Mouse (Mus musculus) cerebellum, adult 9-11 months (tissue): Measurements from ENCODE around the gene Lmna.

ENCODE experiments used
- DNase-seq: peaks from one replicate; pipeline ENCODE4 v3.0.0; 2022

The Lmna gene

DNA sequence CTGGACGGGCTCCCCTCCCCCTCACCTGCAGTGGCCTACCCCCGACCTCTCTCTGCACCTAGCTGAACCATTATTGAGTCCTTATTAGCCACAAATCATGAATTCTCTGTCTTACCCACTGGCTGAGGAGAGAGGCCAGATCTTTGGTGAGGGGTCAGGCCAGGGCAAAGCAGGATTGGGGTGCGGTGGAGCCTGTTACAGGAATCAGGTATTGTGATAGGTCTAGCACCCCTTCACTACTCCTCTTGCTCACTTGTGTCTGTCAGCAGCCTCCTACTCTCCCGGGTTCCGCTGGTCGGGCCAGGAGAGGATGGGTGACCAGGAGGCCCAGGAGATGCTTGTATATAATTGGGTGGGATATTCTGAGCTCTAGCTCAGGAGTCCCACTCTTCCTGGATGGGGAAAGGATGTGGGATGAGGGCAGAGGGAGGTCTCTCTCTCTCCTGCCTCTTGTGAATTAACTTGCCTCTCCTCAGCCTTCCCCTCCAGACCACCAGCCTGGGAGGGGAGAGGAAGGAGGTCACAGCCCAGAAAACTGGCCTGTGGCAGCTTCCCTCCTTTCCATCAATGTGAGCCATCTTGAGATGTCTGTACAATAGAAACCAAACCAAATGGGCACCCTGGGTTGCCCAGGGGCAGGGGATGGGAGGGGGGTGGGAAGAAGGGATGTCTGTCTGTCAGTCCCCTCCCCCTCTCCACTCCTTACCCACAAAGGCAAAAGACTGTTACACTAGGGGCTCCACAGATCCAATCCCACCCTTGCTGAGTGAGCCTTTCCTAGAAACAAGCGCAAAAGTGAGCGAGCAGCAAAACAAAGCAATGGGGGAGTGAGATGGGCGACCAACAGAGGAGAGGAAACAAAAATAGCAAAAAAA, 28.8 kb upstream of the Lmna start:
- no peak for DNase-seq

DNA sequence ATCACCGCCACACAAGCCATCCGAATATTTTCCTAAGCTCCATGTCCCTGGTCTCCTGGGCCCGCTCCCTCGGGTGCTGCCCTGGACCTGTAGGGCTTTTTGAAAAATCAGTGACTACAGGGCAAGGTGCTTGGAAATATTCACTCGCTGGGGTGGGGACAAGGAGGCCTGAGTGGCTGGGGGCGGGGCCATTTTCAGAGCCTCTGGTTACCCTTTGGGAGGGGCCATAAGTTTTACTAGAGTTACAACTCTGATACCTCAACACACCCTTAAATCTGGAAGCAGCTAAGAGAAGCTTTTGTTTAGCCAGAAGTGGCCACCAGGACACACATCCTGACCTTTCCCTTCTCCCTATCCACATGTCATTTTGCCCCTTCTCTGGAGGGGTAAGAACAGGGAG, 27.4 kb upstream of the Lmna start:
- DNase-seq, result no peak

GRCm38 (mm10) chr3:88536103-88536930, 26.6 kb upstream of the Lmna start:
- DNase-seq, result peak; percentile 86

DNA sequence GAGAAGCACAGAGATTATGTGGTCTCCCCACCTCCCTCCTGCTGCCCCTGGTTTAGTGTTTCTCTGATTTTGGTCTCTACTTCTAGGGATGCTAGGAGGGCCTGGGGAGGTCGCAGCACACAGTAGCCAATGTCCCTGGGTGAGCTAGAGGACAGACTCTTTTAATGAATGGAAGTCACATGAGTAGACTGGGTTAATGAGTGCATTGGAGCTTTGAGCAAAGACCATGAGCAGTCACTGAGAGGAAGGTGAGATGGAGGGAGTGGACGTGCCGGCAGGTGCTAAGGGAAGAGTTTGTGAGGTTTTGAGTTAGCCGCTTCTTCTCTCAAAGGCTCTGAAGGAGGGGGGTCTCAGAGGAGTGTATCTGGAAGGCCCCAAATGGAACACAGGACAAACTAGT, 25.8 kb upstream of the Lmna start:
- DNase-seq, result no peak

- no peak for DNase-seq
Measured at GRCm38 (mm10) chr3:88535005-88535404, 25.2 kb upstream of the Lmna start.

GRCm38 (mm10) chr3:88533706-88534105, 23.9 kb upstream of the Lmna start:
- peak; percentile 45 for DNase-seq

DNA sequence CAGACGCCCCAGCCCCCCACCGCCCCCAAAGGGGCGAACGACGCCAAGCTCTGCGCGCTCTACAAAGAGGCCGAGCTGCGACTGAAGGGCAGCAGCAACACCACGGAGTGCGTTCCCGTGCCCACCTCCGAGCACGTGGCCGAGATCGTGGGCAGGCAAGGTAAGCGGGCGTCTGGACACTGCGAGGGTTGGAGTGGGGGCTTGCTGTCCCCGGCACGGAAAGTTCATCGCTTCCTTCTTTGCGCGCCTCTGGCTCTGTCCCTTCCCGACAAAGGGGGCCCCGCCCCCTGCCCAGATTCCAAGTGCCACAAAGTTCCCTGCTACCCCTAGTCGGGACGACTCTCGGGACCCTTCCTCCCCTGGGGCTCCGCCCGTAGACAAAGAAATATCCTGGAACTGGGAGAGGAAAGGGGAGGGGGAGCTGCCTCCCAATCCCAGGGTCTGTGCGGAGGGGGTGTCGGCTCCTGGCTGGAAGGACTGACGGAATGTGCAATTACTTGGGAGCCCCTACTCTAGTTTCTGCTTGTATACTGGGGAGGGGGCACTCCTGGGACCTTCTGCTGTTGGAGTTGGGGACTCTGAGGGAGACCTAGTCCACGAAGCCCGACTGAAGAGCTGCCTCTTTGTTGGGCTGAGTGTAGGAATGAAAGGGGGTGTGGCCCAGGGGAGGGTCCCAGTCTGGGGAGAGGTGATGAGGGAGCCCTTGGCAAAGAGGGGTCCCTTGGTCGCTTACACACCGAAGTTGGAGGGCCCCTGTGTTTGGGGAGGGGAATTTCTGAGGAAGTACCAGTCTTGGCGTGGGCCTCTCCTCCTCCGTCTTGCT, 23.1 kb upstream of the Lmna start:
- peak; percentile 71 for DNase-seq

- peak; percentile 51 for DNase-seq
Measured at GRCm38 (mm10) chr3:88532299-88532674, 22.5 kb upstream of the Lmna start, which contains the start of gene Mex3a. TSS of gene Mex3a (plus strand) at chr3:88532395.

DNA sequence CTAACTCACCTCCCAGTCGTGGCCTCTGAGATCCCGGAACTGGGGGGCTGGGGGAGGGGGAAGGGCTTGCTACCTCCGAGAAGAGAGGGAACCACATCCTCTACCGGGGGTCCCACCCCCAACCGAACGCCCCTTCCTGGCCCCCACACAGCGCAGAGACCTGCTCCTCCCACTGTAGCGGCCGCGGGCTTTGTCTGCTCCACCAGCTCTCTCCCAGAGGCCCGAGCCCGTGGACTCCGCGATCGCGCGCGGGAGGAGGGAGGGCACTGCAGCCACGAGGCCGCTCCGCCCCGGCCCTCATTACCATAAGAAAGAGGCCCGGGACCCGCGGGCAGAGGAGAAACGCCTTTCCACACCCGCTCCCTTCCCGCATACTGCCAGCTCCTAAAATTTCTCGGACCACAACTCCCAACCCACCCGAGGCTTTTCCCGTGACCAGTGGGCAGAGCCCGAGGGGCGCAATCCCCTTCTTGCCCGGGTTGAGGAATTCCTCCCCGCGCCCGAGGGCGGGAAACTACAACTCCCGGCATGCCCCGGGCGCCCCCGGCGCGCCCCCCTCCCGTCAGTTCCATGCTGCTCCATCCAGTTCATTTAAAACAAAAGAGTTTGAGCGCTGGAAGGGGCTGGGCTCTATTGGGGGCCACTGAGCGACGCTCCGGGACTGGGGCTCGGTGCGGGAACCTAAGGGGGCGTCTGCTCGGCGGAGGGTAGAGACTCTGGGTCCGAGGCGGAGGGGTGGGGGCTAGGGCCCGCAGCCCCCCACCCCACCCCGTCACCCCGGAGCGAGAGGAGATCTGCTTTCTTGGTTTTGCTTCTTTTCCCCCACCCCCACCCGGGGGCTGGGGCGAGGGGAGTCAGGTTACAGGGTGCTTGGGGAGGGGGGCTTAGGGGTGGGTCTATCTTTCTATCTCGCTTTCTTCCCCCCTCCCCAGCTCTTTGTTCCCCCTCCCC, 21.9 kb upstream of the Lmna start:
- DNase-seq, result peak; percentile 89

GRCm38 (mm10) chr3:88530082-88530864, 20.5 kb upstream of the Lmna start:
- no peak for DNase-seq

DNA sequence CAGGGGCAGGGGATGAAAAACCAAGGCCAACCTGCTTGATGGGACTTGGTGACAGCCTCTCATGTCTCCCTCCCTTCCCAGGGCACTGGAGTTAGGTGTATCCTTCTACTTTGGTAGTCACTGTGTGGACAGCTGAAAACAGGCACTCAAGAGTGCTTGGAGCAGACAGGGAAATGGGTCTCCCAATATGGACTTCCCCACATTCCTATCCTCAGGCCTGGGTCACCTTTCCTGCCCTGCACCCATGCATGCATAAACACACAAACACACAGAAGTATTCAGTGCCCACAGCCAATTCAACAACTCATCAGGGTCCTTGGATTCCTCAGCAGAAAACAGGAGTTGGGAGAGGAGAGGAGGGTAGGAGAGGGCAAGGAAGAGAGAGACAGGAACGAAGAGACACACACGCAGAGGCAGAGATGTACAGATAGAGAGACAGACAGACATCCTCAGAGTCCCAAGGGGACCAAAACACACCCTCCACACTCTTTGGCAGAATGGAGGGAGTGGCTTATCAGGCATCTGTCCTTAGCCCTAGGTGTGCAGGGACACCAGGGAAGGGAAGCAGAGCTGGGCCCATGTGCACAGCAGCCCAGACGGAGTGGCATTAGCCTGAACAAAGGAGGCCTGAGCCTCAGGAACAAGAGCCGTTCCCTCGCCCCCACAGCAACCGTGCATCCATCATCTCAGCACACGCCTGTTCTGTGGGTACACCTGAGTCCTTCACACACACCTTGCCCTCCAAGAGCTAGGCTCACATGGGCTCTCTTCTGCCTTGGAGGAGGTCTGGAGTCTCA, 19.6 kb upstream of the Lmna start:
- DNase-seq, result no peak

DNA sequence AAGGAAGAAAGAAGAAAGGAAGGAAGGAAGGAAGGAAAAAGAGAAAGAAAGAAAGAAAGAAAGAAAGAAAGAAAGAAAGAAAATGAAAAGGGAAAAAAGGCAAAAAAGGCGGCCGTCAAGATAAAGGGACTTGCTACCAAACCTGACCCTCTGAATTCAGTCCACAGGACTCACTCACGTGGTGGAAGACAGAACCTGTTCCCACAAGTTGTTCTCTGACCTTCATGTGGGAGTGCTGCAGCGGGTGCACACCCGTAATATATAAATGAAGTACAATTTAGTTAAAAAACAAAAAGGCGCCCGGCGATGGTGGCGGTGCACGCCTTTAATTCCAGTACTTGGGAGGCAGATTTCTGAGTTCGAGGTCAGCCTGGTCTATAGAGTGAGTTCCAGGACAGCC, 18.9 kb upstream of the Lmna start:
- DNase-seq, result no peak

GRCm38 (mm10) chr3:88527565-88527964, 17.8 kb upstream of the Lmna start:
- no peak for DNase-seq

- peak; percentile 88 for DNase-seq
Measured at GRCm38 (mm10) chr3:88526157-88527131, 16.7 kb upstream of the Lmna start.

- DNase-seq, result no peak
Measured at GRCm38 (mm10) chr3:88525021-88525420, 15.3 kb upstream of the Lmna start.

GRCm38 (mm10) chr3:88523027-88523426, 13.3 kb upstream of the Lmna start:
- DNase-seq, result no peak

GRCm38 (mm10) chr3:88521803-88522331, 12.1 kb upstream of the Lmna start:
- DNase-seq, result peak; percentile 50

GRCm38 (mm10) chr3:88521156-88521555, 11.4 kb upstream of the Lmna start:
- DNase-seq, result no peak

GRCm38 (mm10) chr3:88520078-88520477, 10.3 kb upstream of the Lmna start:
- no peak for DNase-seq
